Mouse (Mus musculus): ENCODE measurements around the gene Krtap19-4. TPM values are rescaled to one million over a fixed set of nuclear protein-coding genes. Genes with fewer than 3 reads are reported as not detected.

Gene Krtap19-4
- not detected for polyA plus RNA-seq (2014; fragmentation: Illumina TruSeq; extraction: RNeasy Lipid Tissue Mini Kit (QIAGEN cat#74804); ENCODE audit: low read depth, low replicate concordance)

DNA sequence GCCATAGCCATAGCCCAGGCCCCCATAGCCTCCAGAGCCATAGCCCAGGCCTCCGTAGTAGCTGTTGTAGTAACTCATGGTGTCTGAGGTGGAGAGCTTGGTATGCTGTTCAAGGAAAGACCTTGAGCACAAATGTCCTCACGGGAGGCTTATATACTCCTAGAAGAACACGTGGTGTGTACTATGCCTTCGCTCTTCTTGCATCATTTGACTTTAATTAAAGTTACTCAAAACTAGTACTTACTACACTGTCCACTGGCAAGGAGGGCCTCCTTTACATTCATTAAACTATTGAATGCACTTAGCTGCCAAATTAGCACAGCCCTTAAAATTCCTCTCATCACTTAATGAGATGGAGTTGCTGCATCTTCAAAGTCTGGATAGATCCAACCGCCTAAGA is at the start of gene Krtap19-4:
Krtap19-4 (minus strand) TSS at position 101 of the 400 bp plus-strand sequence.

DNA sequence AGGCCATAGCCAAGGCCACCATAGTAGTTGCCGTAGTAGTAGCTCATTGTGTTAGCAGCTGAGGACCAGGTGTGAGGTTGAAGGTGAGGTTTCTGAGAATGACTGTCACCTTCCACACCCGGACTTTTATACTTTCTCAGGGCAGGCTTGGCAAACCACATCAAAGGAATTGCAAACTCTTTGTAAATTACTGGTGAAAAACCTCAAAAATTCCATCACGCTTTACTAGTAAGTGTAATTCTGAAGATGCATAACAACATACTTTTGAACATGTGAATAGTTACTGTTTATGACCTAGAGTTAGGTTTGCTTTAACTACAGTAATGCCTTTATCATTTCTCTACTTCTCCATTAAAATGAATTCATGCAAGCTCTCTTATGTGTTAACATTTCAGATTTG is 47.3 kb upstream of the Krtap19-4 start, which contains the start of gene Krtap19-9b:
Krtap19-9b (minus strand) TSS at position 101 of the 400 bp plus-strand sequence.

DNA sequence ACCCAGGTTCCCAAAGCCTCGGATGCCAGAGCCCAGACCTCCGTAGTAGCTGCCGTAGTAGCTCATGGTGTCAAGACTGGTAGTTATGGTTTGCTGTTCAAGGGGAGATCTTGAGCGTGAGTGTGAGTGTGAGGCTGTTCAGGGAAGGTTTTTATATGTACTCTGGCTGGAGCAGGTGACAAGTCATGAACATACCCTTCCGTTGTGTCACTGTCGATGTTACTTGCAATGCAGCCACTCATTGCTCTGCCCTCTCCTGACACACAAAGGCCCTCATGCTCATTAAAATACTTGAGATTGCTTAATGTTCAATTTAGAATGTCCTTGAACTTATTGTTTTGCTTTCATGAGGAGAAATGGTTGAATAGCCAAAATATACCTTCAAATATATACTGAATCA is 11.5 kb upstream of the Krtap19-4 start, which contains the start of gene Krtap19-5:
Krtap19-5 (minus strand) TSS at position 101 of the 400 bp plus-strand sequence.

DNA sequence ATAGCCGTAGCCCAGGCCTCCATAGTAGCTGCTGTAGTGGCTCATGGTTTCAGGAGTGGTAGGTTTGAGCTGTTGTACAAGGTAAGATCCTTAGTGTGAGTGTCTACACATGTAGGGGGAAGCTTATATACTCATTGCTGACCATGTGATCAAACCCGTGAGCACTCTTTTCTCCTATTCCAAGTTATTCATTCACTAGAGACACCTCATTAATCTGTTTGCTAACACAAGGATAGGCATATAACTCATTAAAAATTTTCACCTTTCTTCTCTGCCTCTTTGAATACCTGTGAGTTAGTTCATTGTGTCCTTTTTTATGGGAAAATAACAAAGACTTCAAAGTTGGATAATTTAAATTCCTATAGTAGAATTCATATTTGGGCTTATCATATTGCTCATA is 7.0 kb downstream of the Krtap19-4 start, which contains the start of gene Krtap19-3:
Krtap19-3 (minus strand) TSS at position 101 of the 400 bp plus-strand sequence.

DNA sequence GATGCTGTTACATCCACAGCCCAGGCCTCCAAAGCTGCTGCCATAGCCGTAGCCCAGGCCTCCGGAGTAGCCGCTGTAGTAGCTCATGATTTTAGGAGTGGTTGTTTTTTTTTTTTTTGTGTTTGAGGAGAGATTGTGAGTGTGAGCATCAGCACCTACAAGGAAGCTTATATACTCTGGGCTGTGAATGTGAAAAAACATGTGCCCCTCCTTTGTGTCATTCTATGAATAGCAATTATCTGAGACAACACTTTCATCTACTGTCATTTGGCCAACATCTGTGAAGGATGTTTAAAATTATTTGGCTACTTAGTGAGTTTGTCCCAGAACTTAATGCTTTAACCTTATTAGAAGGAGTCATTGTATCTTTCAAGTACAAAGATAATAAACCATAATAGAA is 10.7 kb downstream of the Krtap19-4 start, which contains the start of gene Krtap19-2:
Krtap19-2 (minus strand) TSS at position 101 of the 400 bp plus-strand sequence.

DNA sequence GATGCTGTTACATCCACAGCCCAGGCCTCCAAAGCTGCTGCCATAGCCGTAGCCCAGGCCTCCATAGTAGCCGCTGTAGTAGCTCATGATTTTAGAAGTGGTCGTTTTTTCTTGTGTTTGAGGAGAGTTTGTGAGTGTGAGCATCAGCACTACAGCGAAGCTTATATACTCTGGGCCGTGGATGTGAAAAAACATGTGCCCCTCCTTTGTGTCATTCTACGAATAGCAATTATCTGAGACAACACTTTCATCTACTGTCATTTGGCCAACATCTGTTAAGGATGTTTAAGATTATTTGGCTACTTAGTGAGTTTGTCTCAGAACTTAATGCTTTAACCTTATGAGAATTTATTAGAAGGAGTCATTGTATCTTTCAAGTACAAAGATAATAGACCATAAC is 15.6 kb downstream of the Krtap19-4 start, which contains the start of gene Krtap19-1:
Krtap19-1 (minus strand) TSS at position 101 of the 400 bp plus-strand sequence.

Other genes with a start within 250 kb of the Krtap19-4 start
- gene Krtap26-1, start 237.3 kb downstream of the Krtap19-4 start, polyA plus RNA-seq (2014; fragmentation: Illumina TruSeq; extraction: RNeasy Lipid Tissue Mini Kit (QIAGEN cat#74804); ENCODE audit: low read depth, low replicate concordance), result not detected
- gene Krtap27-1, start 213.4 kb downstream of the Krtap19-4 start, polyA plus RNA-seq (2014; fragmentation: Illumina TruSeq; extraction: RNeasy Lipid Tissue Mini Kit (QIAGEN cat#74804); ENCODE audit: low read depth, low replicate concordance), result not detected
- gene 2310061N02Rik, start 177.1 kb downstream of the Krtap19-4 start, polyA plus RNA-seq (2014; fragmentation: Illumina TruSeq; extraction: RNeasy Lipid Tissue Mini Kit (QIAGEN cat#74804); ENCODE audit: low read depth, low replicate concordance), result not detected
- gene Krtap13-1, start 156.2 kb downstream of the Krtap19-4 start, polyA plus RNA-seq (2014; fragmentation: Illumina TruSeq; extraction: RNeasy Lipid Tissue Mini Kit (QIAGEN cat#74804); ENCODE audit: low read depth, low replicate concordance), result not detected
- gene Krtap13, start 133.5 kb downstream of the Krtap19-4 start, polyA plus RNA-seq (2014; fragmentation: Illumina TruSeq; extraction: RNeasy Lipid Tissue Mini Kit (QIAGEN cat#74804); ENCODE audit: low read depth, low replicate concordance), result not detected
- gene 2310034C09Rik, start 126.2 kb downstream of the Krtap19-4 start, polyA plus RNA-seq (2014; fragmentation: Illumina TruSeq; extraction: RNeasy Lipid Tissue Mini Kit (QIAGEN cat#74804); ENCODE audit: low read depth, low replicate concordance), result not detected
- not detected for gene 2310057N15Rik, start 110.9 kb downstream of the Krtap19-4 start, polyA plus RNA-seq (2014; fragmentation: Illumina TruSeq; extraction: RNeasy Lipid Tissue Mini Kit (QIAGEN cat#74804); ENCODE audit: low read depth, low replicate concordance)
- not detected for gene Gm5965, start 107.2 kb downstream of the Krtap19-4 start, polyA plus RNA-seq (2014; fragmentation: Illumina TruSeq; extraction: RNeasy Lipid Tissue Mini Kit (QIAGEN cat#74804); ENCODE audit: low read depth, low replicate concordance)
- gene Gm20741, start 72.9 kb downstream of the Krtap19-4 start, polyA plus RNA-seq (2014; fragmentation: Illumina TruSeq; extraction: RNeasy Lipid Tissue Mini Kit (QIAGEN cat#74804); ENCODE audit: low read depth, low replicate concordance), result not detected
- gene Krtap15, start 64.9 kb downstream of the Krtap19-4 start, polyA plus RNA-seq (2014; fragmentation: Illumina TruSeq; extraction: RNeasy Lipid Tissue Mini Kit (QIAGEN cat#74804); ENCODE audit: low read depth, low replicate concordance), result not detected
- gene Krtap14, start 58.9 kb downstream of the Krtap19-4 start, polyA plus RNA-seq (2014; fragmentation: Illumina TruSeq; extraction: RNeasy Lipid Tissue Mini Kit (QIAGEN cat#74804); ENCODE audit: low read depth, low replicate concordance), result not detected
- gene Krtap19-1, start 15.7 kb downstream of the Krtap19-4 start, polyA plus RNA-seq (2014; fragmentation: Illumina TruSeq; extraction: RNeasy Lipid Tissue Mini Kit (QIAGEN cat#74804); ENCODE audit: low read depth, low replicate concordance), result not detected
- gene Krtap19-2, start 10.8 kb downstream of the Krtap19-4 start, polyA plus RNA-seq (2014; fragmentation: Illumina TruSeq; extraction: RNeasy Lipid Tissue Mini Kit (QIAGEN cat#74804); ENCODE audit: low read depth, low replicate concordance), result not detected
- gene Krtap19-3, start 7.1 kb downstream of the Krtap19-4 start, polyA plus RNA-seq (2014; fragmentation: Illumina TruSeq; extraction: RNeasy Lipid Tissue Mini Kit (QIAGEN cat#74804); ENCODE audit: low read depth, low replicate concordance), result not detected
- not detected for gene Krtap19-5, start 11.4 kb upstream of the Krtap19-4 start, polyA plus RNA-seq (2014; fragmentation: Illumina TruSeq; extraction: RNeasy Lipid Tissue Mini Kit (QIAGEN cat#74804); ENCODE audit: low read depth, low replicate concordance)
- gene Krtap19-9b, start 47.2 kb upstream of the Krtap19-4 start, polyA plus RNA-seq (2014; fragmentation: Illumina TruSeq; extraction: RNeasy Lipid Tissue Mini Kit (QIAGEN cat#74804); ENCODE audit: low read depth, low replicate concordance), result not detected
- gene Krtap16-3, start 77.8 kb upstream of the Krtap19-4 start, polyA plus RNA-seq (2014; fragmentation: Illumina TruSeq; extraction: RNeasy Lipid Tissue Mini Kit (QIAGEN cat#74804); ENCODE audit: low read depth, low replicate concordance), result not detected
- gene Krtap22-2, start 125.7 kb upstream of the Krtap19-4 start, polyA plus RNA-seq (2014; fragmentation: Illumina TruSeq; extraction: RNeasy Lipid Tissue Mini Kit (QIAGEN cat#74804); ENCODE audit: low read depth, low replicate concordance), result not detected
- not detected for gene Gm10229, start 130.2 kb upstream of the Krtap19-4 start, polyA plus RNA-seq (2014; fragmentation: Illumina TruSeq; extraction: RNeasy Lipid Tissue Mini Kit (QIAGEN cat#74804); ENCODE audit: low read depth, low replicate concordance)
- not detected for gene Krtap6-1, start 146.6 kb upstream of the Krtap19-4 start, polyA plus RNA-seq (2014; fragmentation: Illumina TruSeq; extraction: RNeasy Lipid Tissue Mini Kit (QIAGEN cat#74804); ENCODE audit: low read depth, low replicate concordance)
- not detected for gene Gm10228, start 156.4 kb upstream of the Krtap19-4 start, polyA plus RNA-seq (2014; fragmentation: Illumina TruSeq; extraction: RNeasy Lipid Tissue Mini Kit (QIAGEN cat#74804); ENCODE audit: low read depth, low replicate concordance)
- not detected for gene Krtap6-5, start 162.8 kb upstream of the Krtap19-4 start, polyA plus RNA-seq (2014; fragmentation: Illumina TruSeq; extraction: RNeasy Lipid Tissue Mini Kit (QIAGEN cat#74804); ENCODE audit: low read depth, low replicate concordance)
- gene 1110025L11Rik, start 178.9 kb upstream of the Krtap19-4 start, polyA plus RNA-seq (2014; fragmentation: Illumina TruSeq; extraction: RNeasy Lipid Tissue Mini Kit (QIAGEN cat#74804); ENCODE audit: low read depth, low replicate concordance), result not detected
- gene Krtap6-3, start 198.9 kb upstream of the Krtap19-4 start, polyA plus RNA-seq (2014; fragmentation: Illumina TruSeq; extraction: RNeasy Lipid Tissue Mini Kit (QIAGEN cat#74804); ENCODE audit: low read depth, low replicate concordance), result not detected